Mouse (Mus musculus): ENCODE data around the gene Adamts17. TPM values are rescaled to one million over a fixed set of nuclear protein-coding genes. Genes with fewer than 3 reads are reported as not detected.

Adamts17 gene
- polyA plus RNA-seq, 1 experiment from 2014 or later: 1.6 TPM

DNA sequence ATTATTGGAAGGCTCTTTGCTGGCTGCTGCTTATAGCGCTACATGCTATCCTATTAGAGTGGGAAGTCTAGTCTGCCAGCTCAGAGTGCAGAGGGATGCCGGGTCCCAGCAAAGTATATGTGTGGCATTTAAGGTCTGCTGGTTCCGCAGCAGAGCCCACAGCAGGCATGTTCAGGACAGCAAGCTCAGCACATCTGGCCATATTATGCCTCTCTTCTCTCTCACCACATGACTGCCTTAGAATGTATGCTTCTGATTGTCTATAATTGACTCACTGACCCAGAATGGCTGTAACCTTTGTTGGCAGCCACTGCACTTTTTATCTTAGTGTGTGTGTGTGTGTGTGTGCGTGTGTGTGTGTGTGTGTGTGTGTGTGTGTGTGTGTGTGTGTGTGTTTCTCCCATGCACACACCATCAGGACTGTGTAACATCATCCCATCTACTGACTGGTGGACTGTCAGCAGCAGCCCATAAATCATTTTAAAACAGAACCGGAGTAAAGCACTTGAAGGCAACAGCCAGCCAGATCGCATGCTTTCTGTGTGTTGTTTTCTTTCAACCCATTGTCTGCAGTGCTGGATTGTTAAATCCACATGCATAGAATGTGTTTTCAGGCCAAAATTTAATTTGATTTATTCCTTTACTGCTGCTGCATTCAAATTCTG is 127.1 kb downstream of the Adamts17 start:
- no peak overlapping the region for H3K27ac ChIP-seq (ENCODE audit: low read depth, low read length)
- H3K4me3 ChIP-seq (ENCODE audit: low read depth, low read length): no peak overlapping the region
- H3K4me1 ChIP-seq (replicated peaks; ENCODE audit: control insufficient read depth, insufficient read depth, low read length): no peaks in the 10 kb centered on the region
- no peaks in the 10 kb centered on the region for H3K9me3 ChIP-seq (ENCODE audit: control insufficient read depth)
- no peak for TF ChIP-seq CTCF (IDR thresholded peaks at IDR 0.05; ENCODE audit: low read depth)
- no peaks in the 10 kb centered on the region for H3K36me3 ChIP-seq (ENCODE audit: control insufficient read depth, insufficient read depth)
- no peak overlapping the region for H3K9ac ChIP-seq (ENCODE audit: low read depth, low read length)
- ATAC-seq: no peak
- no peaks in the 10 kb centered on the region for H3K27me3 ChIP-seq (replicated peaks; ENCODE audit: control insufficient read depth, insufficient read depth, low read length)
- H3K4me2 ChIP-seq (replicated peaks; ENCODE audit: low read depth): no peak overlapping the region
- WGBS: 50% methylated on average over 6 of the region's 6 CpGs

DNA sequence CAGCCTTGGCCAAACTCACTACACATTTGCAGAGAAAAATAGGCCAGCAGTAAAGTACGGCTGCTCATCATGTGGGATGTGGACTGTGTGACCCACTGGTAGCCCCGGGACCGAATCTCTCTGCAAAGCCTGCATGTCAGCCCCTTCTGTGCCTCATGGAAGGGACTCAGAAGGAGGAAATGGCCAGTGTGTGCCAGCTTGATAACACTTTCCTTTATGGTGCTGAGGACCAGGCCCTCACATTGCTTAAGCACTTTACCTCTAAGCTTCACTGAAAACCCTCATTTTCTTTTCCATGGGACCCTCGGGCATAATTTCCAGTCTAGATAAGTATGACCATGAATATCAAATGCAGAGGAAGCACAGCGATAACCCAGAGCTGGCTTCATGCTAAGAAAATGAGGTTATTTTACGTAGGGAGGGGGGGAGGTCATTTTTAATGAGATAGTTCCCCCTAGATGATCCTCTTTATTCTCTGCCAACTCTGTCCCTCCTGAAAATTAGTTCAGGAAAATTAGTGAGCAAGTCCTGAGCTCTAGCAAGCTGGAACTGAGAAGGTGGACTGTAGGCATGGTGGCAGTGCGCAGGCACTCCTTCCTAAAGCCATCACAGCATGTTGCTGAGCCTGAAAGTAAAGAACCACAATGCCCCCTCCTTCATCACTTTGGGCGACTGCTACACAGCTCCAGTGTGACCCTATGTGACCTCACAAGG is 127.8 kb downstream of the Adamts17 start:
- H3K4me3 ChIP-seq (ENCODE audit: low read depth, low read length): no peak overlapping the region
- ATAC-seq: no peak

DNA sequence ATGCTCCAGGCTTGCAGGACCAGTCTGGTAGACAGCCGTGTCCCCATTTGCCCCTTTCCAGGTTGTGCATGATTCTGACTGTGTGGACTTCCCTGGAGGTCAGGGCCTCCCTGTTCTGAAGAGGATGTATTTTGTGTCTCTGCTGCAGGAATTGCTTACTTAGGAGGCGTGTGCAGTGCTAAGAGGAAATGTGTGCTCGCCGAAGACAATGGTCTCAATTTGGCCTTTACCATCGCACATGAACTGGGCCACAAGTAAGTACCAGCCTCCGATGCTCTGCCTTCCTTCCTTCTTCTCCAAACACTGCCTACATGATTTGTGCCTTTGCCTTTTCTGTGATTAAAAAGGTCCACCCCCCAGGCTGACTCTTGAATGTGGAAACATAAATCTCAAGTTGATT is 129.1 kb downstream of the Adamts17 start:
- no peak overlapping the region for H3K4me3 ChIP-seq (ENCODE audit: low read depth, low read length)
- H3K9me3 ChIP-seq (ENCODE audit: control insufficient read depth): no peaks in the 10 kb centered on the region
- TF ChIP-seq CTCF (IDR thresholded peaks at IDR 0.05; ENCODE audit: low read depth): no peak
- 64% methylated on average over 6 of the region's 6 CpGs for WGBS
- no peaks in the 10 kb centered on the region for H3K4me1 ChIP-seq (replicated peaks; ENCODE audit: control insufficient read depth, insufficient read depth, low read length)
- H3K36me3 ChIP-seq (ENCODE audit: control insufficient read depth, insufficient read depth): no peaks in the 10 kb centered on the region
- H3K27me3 ChIP-seq (replicated peaks; ENCODE audit: control insufficient read depth, insufficient read depth, low read length): no peaks in the 10 kb centered on the region
- H3K9ac ChIP-seq (ENCODE audit: low read depth, low read length): no peak overlapping the region
- H3K27ac ChIP-seq (ENCODE audit: low read depth, low read length): no peak overlapping the region
- ATAC-seq: no peak
- no peak overlapping the region for H3K4me2 ChIP-seq (replicated peaks; ENCODE audit: low read depth)

More for the DNA sequence above, 127.8 kb downstream of the Adamts17 start:
- H3K4me2 ChIP-seq (replicated peaks; ENCODE audit: low read depth): no peak overlapping the region
- H3K9ac ChIP-seq (ENCODE audit: low read depth, low read length): no peak overlapping the region
- no peak for TF ChIP-seq CTCF (IDR thresholded peaks at IDR 0.05; ENCODE audit: low read depth)
- H3K27ac ChIP-seq (ENCODE audit: low read depth, low read length): no peak overlapping the region
- H3K36me3 ChIP-seq (ENCODE audit: control insufficient read depth, insufficient read depth): no peaks in the 10 kb centered on the region
- WGBS: 66% methylated on average over 8 of the region's 8 CpGs
- H3K27me3 ChIP-seq (replicated peaks; ENCODE audit: control insufficient read depth, insufficient read depth, low read length): no peaks in the 10 kb centered on the region
- H3K4me1 ChIP-seq (replicated peaks; ENCODE audit: control insufficient read depth, insufficient read depth, low read length): no peaks in the 10 kb centered on the region
- no peaks in the 10 kb centered on the region for H3K9me3 ChIP-seq (ENCODE audit: control insufficient read depth)

DNA sequence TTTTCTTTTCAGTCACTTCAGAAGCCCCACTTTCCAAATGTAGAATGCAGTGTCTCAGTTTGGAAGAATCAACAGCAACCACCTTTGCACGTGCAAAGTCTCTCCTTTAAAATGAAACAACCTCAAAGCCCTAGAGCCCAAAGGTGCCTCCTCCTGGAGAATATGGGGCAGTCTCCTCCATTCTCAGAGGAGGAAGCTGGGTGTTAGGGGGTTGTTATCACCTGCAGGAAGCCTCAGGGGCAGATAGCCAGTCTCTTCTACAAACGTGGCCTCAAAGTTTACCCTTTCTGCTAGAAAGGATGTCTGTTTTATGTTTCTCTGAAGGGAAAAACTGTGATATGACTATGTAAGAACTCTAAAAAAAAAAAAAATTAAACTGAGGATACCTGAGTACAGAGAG is 129.7 kb downstream of the Adamts17 start:
- no peak overlapping the region for H3K9ac ChIP-seq (ENCODE audit: low read depth, low read length)
- H3K27ac ChIP-seq (ENCODE audit: low read depth, low read length): no peak overlapping the region
- no peaks in the 10 kb centered on the region for H3K27me3 ChIP-seq (replicated peaks; ENCODE audit: control insufficient read depth, insufficient read depth, low read length)
- TF ChIP-seq CTCF (IDR thresholded peaks at IDR 0.05; ENCODE audit: low read depth): no peak
- no peak overlapping the region for H3K4me3 ChIP-seq (ENCODE audit: low read depth, low read length)
- no peaks in the 10 kb centered on the region for H3K4me1 ChIP-seq (replicated peaks; ENCODE audit: control insufficient read depth, insufficient read depth, low read length)
- no peak for ATAC-seq
- H3K9me3 ChIP-seq (ENCODE audit: control insufficient read depth): no peaks in the 10 kb centered on the region
- H3K36me3 ChIP-seq (ENCODE audit: control insufficient read depth, insufficient read depth): no peaks in the 10 kb centered on the region
- no peak overlapping the region for H3K4me2 ChIP-seq (replicated peaks; ENCODE audit: low read depth)
- 35% methylated on average over 2 of the region's 2 CpGs for WGBS

DNA sequence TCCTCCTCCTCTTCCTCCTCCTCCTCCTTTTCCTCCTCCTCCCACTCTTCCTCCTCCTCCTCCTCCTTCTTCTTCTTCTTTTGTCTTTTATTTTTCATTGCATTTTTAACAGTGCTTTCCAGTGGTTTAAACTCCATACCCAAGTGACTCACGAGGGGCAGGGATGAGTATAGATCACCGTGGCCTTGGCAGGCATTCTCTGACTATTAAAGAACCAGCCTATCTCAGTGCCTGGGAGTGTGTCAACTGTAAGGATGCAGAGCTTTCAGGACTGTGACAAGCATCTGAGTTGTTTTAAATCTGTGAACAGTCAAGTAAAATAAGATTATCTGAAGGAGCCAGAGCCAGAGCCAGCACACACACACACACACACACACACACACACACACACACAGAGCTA is 130.7 kb downstream of the Adamts17 start:
- WGBS: 70% methylated on average over 2 of the region's 2 CpGs
- H3K27me3 ChIP-seq (replicated peaks; ENCODE audit: control insufficient read depth, insufficient read depth, low read length): no peaks in the 10 kb centered on the region
- no peak for TF ChIP-seq CTCF (IDR thresholded peaks at IDR 0.05; ENCODE audit: low read depth)
- no peaks in the 10 kb centered on the region for H3K36me3 ChIP-seq (ENCODE audit: control insufficient read depth, insufficient read depth)
- H3K4me2 ChIP-seq (replicated peaks; ENCODE audit: low read depth): no peak overlapping the region
- H3K4me3 ChIP-seq (ENCODE audit: low read depth, low read length): no peak overlapping the region
- no peak overlapping the region for H3K27ac ChIP-seq (ENCODE audit: low read depth, low read length)
- ATAC-seq: no peak
- H3K9me3 ChIP-seq (ENCODE audit: control insufficient read depth): no peaks in the 10 kb centered on the region
- no peaks in the 10 kb centered on the region for H3K4me1 ChIP-seq (replicated peaks; ENCODE audit: control insufficient read depth, insufficient read depth, low read length)
- no peak overlapping the region for H3K9ac ChIP-seq (ENCODE audit: low read depth, low read length)

DNA sequence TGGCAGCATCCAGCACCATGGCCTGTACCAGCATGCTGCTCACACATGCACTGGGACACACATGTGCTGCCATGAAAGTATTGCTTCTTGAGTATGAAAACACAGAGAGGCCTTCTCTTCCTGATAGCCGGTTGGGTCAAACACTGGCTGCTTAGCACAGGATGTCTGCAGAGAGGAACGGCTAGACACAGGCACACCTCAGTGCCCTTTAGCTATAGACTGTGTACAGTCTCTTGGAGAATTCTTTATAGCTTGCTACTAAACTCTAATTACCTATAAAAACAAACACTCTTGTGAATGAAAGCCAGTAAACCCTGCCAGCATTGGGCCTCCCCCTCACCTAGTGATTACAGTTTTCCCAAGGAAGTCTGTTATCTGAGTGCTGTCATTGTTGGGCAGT is 131.4 kb downstream of the Adamts17 start:
- no peak overlapping the region for H3K4me2 ChIP-seq (replicated peaks; ENCODE audit: low read depth)
- no peaks in the 10 kb centered on the region for H3K36me3 ChIP-seq (ENCODE audit: control insufficient read depth, insufficient read depth)
- WGBS: 44% methylated on average over 2 of the region's 2 CpGs
- H3K9ac ChIP-seq (ENCODE audit: low read depth, low read length): no peak overlapping the region
- ATAC-seq: no peak
- no peak for TF ChIP-seq CTCF (IDR thresholded peaks at IDR 0.05; ENCODE audit: low read depth)
- no peak overlapping the region for H3K27ac ChIP-seq (ENCODE audit: low read depth, low read length)
- H3K27me3 ChIP-seq (replicated peaks; ENCODE audit: control insufficient read depth, insufficient read depth, low read length): no peaks in the 10 kb centered on the region
- H3K4me3 ChIP-seq (ENCODE audit: low read depth, low read length): no peak overlapping the region
- H3K9me3 ChIP-seq (ENCODE audit: control insufficient read depth): no peaks in the 10 kb centered on the region
- H3K4me1 ChIP-seq (replicated peaks; ENCODE audit: control insufficient read depth, insufficient read depth, low read length): no peaks in the 10 kb centered on the region
